Mouse (Mus musculus) heart, adult 18-20 months (tissue): ENCODE measurements around the gene B3gnt2. TPM values are rescaled to one million over a fixed set of nuclear protein-coding genes. Genes with fewer than 3 reads are reported as not detected.

Source experiments
- DNase-seq, 2 experiments: peaks; one replicate each; pipeline ENCODE4 v3.0.0; 2021 to 2022; ENCODE audit warnings: mixed read lengths in 1 of 2
- long read RNA-seq, 2 experiments: library from polyadenylated mRNA; stranded (forward); transcript quantifications; one replicate each; pipeline ENCODE4 v2.0.0; 2021
- total RNA-seq, 2 experiments: library from RNA; stranded (reverse); gene quantifications; 2 replicates each; pipeline ENCODE4 v1.2.3; 2021

B3gnt2 gene
- 1 to 10 TPM; 2.4 to 5.9 TPM for total RNA-seq
- long read RNA-seq, experiment 1, transcript B3gnt2-202 (2 exons, 3,057 nt): major isoform, 12 of 13 reads
- long read RNA-seq, experiment 1, partial matches to known transcripts: 0 of 13 reads
- long read RNA-seq, experiment 1, other reads (novel, unspliced or antisense): 0 of 13 reads
- long read RNA-seq, experiment 2, transcript B3gnt2-202 (2 exons, 3,057 nt): major isoform, 6 of 7 reads
- long read RNA-seq, experiment 2, partial matches to known transcripts: 0 of 7 reads
- long read RNA-seq, experiment 2, other reads (novel, unspliced or antisense): 0 of 7 reads

GRCm38 (mm10) chr11:22860335-22861227, at the start of gene B3gnt2:
Gene B3gnt2, minus strand, starts transcription at chr11:22860961.
- DNase-seq: peak in 1 of 2 experiments; percentile 59

GRCm38 (mm10) chr11:22906453-22906865, 45.7 kb upstream of the B3gnt2 start:
- no peak for DNase-seq

GRCm38 (mm10) chr11:22902923-22903322, 42.2 kb upstream of the B3gnt2 start:
- DNase-seq: no peak

GRCm38 (mm10) chr11:22900041-22900440, 39.3 kb upstream of the B3gnt2 start:
- DNase-seq: no peak

- no peak for DNase-seq
Observed at GRCm38 (mm10) chr11:22897642-22898041, 36.9 kb upstream of the B3gnt2 start.

GRCm38 (mm10) chr11:22897127-22897526, 36.4 kb upstream of the B3gnt2 start:
- no peak for DNase-seq

- no peak for DNase-seq
Observed at GRCm38 (mm10) chr11:22893075-22893474, 32.3 kb upstream of the B3gnt2 start.

- no peak for DNase-seq
Observed at GRCm38 (mm10) chr11:22892466-22892865, 31.7 kb upstream of the B3gnt2 start.

- DNase-seq: peak in 1 of 2 experiments; percentile 38
Observed at GRCm38 (mm10) chr11:22891876-22892275, 31.1 kb upstream of the B3gnt2 start.

- no peak for DNase-seq
Observed at GRCm38 (mm10) chr11:22891242-22891641, 30.5 kb upstream of the B3gnt2 start.

- DNase-seq: no peak
Observed at GRCm38 (mm10) chr11:22889224-22889623, 28.5 kb upstream of the B3gnt2 start.

- no peak for DNase-seq
Observed at GRCm38 (mm10) chr11:22886991-22887390, 26.2 kb upstream of the B3gnt2 start.

- DNase-seq: no peak
Observed at GRCm38 (mm10) chr11:22885350-22885749, 24.6 kb upstream of the B3gnt2 start.

GRCm38 (mm10) chr11:22883676-22884075, 22.9 kb upstream of the B3gnt2 start:
- DNase-seq: no peak

GRCm38 (mm10) chr11:22882926-22883325, 22.2 kb upstream of the B3gnt2 start:
- DNase-seq: no peak

- DNase-seq: peak in 1 of 2 experiments; percentile 34
Observed at GRCm38 (mm10) chr11:22880383-22881172, 19.8 kb upstream of the B3gnt2 start.

GRCm38 (mm10) chr11:22879645-22880044, 18.9 kb upstream of the B3gnt2 start:
- no peak for DNase-seq

GRCm38 (mm10) chr11:22876680-22877330, 16.0 kb upstream of the B3gnt2 start:
- DNase-seq: no peak

GRCm38 (mm10) chr11:22875279-22875678, 14.5 kb upstream of the B3gnt2 start:
- no peak for DNase-seq

GRCm38 (mm10) chr11:22874747-22875146, 14.0 kb upstream of the B3gnt2 start:
- no peak for DNase-seq

GRCm38 (mm10) chr11:22873383-22873782, 12.6 kb upstream of the B3gnt2 start:
- DNase-seq: peak; percentile 46 to 65

- DNase-seq: no peak
Observed at GRCm38 (mm10) chr11:22872307-22872680, 11.5 kb upstream of the B3gnt2 start.
